In the genomic region with DNA sequence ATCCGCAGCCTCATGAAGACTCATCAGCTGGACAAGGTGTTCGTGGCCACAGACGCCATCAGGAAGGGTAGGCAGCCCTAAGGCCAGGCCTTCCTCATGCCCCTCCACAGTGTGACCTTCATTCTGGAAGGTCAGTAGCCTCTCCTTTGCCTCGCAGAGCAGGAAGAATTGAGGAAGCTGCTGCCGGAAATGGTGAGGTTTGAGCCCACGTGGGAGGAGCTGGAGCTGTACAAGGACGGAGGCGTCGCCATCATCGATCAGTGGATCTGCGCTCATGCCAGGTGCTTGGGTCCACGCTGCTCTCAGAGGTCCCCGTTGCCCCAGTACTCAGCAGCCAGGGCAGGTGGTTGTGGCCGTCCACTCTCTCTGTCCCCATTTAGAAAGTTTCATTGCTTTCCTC, we compare ENCODE assay signal across 27 mouse cellular contexts. TPM values are rescaled to one million over a fixed set of nuclear protein-coding genes. Genes with fewer than 3 reads are reported as not detected.
DNase-seq lines count a peak whose midpoint lies in the region; ATAC-seq and TF ChIP-seq lines count a peak whose summit lies in the region.
"Had no signal": no experiment of that assay in that cellular context is flagged by ENCODE, and none has a peak within 500 bp of the region (broad histone marks: within the 10 kb centered on the region; RNA-seq: fewer than 3 reads in every experiment).

No protein-coding gene starts in this region.

- H3K4me1 ChIP-seq in lung, embryonic 14.5 days (ENCODE audit: insufficient read depth) = no peaks in the 10 kb centered on the region
- no peaks in the 10 kb centered on the region for H3K4me1 ChIP-seq in lung, adult 2 months (ENCODE audit: control insufficient read depth, insufficient read depth, low read length)
- H3K4me1 ChIP-seq in bone marrow, adult 2 months (ENCODE audit: control insufficient read depth, insufficient read depth, low read length) = 0 out of 2 replicates have a peak, but pooled peaks cover 2% of the 10 kb centered on the region
- H3K4me1 ChIP-seq: embryonic facial prominence, embryonic 12.5 days; forebrain, embryonic 10.5 days; forebrain, embryonic 15.5 days; hindbrain, embryonic 10.5 days; limb, embryonic 13.5 days; liver, embryonic 13.5 days; midbrain, embryonic 13.5 days; neural tube, embryonic 15.5 days had no signal

- H3K9ac ChIP-seq in lung, embryonic 14.5 days = no peak overlapping the region
- H3K9ac ChIP-seq: embryonic facial prominence, embryonic 12.5 days; forebrain, embryonic 15.5 days; heart, embryonic 13.5 days; limb, embryonic 13.5 days; liver, embryonic 13.5 days; midbrain, embryonic 13.5 days; neural tube, embryonic 15.5 days had no signal

- peaks cover 83% of the 10 kb centered on the region for H3K36me3 ChIP-seq in lung, embryonic 14.5 days (ENCODE audit: insufficient read depth)

- H3K27me3 ChIP-seq in lung, embryonic 14.5 days (ENCODE audit: insufficient read depth, low read length) = no peaks in the 10 kb centered on the region
- H3K27me3 ChIP-seq: embryonic facial prominence, embryonic 12.5 days; forebrain, embryonic 15.5 days; heart, embryonic 13.5 days; limb, embryonic 13.5 days; liver, embryonic 13.5 days; midbrain, embryonic 13.5 days; neural tube, embryonic 15.5 days had no signal

- H3K9me3 ChIP-seq in lung, embryonic 14.5 days (ENCODE audit: low read depth, low read length) = no peaks in the 10 kb centered on the region
- H3K9me3 ChIP-seq: embryonic facial prominence, embryonic 12.5 days; forebrain, embryonic 10.5 days; forebrain, embryonic 15.5 days; heart, embryonic 13.5 days; hindbrain, embryonic 10.5 days; limb, embryonic 13.5 days; liver, embryonic 13.5 days; midbrain, embryonic 13.5 days; neural tube, embryonic 15.5 days had no signal

- no peak for TF ChIP-seq POLR2A in lung, adult 2 months (IDR thresholded peaks at IDR 0.05; ENCODE audit: borderline replicate concordance, extremely low read depth, low read depth, low read length)
- TF ChIP-seq POLR2A in bone marrow, adult 2 months (IDR thresholded peaks at IDR 0.05; ENCODE audit: borderline replicate concordance, control insufficient read depth, low read depth, low read length) = peak; percentile 14; the same call in 1 of the 2 replicates

- no peak for DNase-seq in lung, embryonic 14.5 days
- DNase-seq in lung, adult 2 months = no peak
- no peak for DNase-seq in adrenal gland, adult 2 months
- DNase-seq in layer of hippocampus, adult 9-11 months = no peak
- DNase-seq: adrenal gland, postnatal 10 days; cerebellum, adult 2 months; cerebellum, postnatal 14 days; liver, embryonic 13.5 days; lung, postnatal 14 days; right cerebral cortex, postnatal 4 days; thymus, adult 18-20 months; thymus, postnatal 25 days had no signal

- WGBS in lung, embryonic 14.5 days = 84% methylated on average over 14 of the region's 14 CpGs
- WGBS in lung, adult 2 months = 74% methylated on average over 14 of the region's 14 CpGs
- 72% methylated on average over 14 of the region's 14 CpGs for WGBS in bone marrow, adult 2 months

- peak overlapping the region; percentile 30; the same call in 1 of the 2 replicates for H3K27ac ChIP-seq in lung, embryonic 14.5 days (ENCODE audit: low read depth)
- H3K27ac ChIP-seq in bone marrow, adult 2 months (ENCODE audit: control insufficient read depth, insufficient read depth, low read depth, low read length, poor library complexity) = no peak overlapping the region
- H3K27ac ChIP-seq: embryonic facial prominence, embryonic 12.5 days; forebrain, embryonic 10.5 days; forebrain, embryonic 15.5 days; heart, embryonic 13.5 days; hindbrain, embryonic 10.5 days; kidney, postnatal 0 days; limb, embryonic 13.5 days; liver, embryonic 13.5 days; midbrain, embryonic 13.5 days; neural tube, embryonic 15.5 days; stomach, postnatal 0 days had no signal

- no peak for ATAC-seq in lung, embryonic 14.5 days (ENCODE audit: insufficient read depth)
- ATAC-seq in granulocyte monocyte progenitor cell, adult 5-6 weeks (replicated peaks; ENCODE audit: poor library complexity, severe bottlenecking) = peak; percentile 28
- peak; percentile 13; the same call in 1 of the 2 replicates for ATAC-seq in neutrophil, adult 5-6 weeks (ENCODE audit: extremely low read depth, insufficient number of reproducible peaks, low FRiP score, poor library complexity, severe bottlenecking)
- ATAC-seq: CD4-positive, CD25-positive, alpha-beta regulatory T cell, adult 4 months; forebrain, embryonic 15.5 days; hindbrain, embryonic 16.5 days; midbrain, embryonic 13.5 days had no signal

- no peak overlapping the region for H3K4me2 ChIP-seq in lung, embryonic 14.5 days
- H3K4me2 ChIP-seq: embryonic facial prominence, embryonic 12.5 days; forebrain, embryonic 15.5 days; heart, embryonic 13.5 days; limb, embryonic 13.5 days; liver, embryonic 13.5 days; midbrain, embryonic 13.5 days; neural tube, embryonic 15.5 days had no signal

- no peak for TF ChIP-seq CTCF in lung, embryonic 14.5 days (IDR thresholded peaks at IDR 0.05; ENCODE audit: low read depth)
- TF ChIP-seq CTCF in lung, adult 2 months (IDR thresholded peaks at IDR 0.05; ENCODE audit: insufficient read depth, low read length) = no peak
- TF ChIP-seq CTCF in bone marrow, adult 2 months (IDR thresholded peaks at IDR 0.05; ENCODE audit: control insufficient read depth, insufficient read depth, low read length) = no peak

- H3K4me3 ChIP-seq in lung, embryonic 14.5 days (ENCODE audit: low read depth, low read length) = no peak overlapping the region
- H3K4me3 ChIP-seq in lung, adult 2 months (replicated peaks; ENCODE audit: extremely low read depth, low read depth, low read length) = no peak overlapping the region
- H3K4me3 ChIP-seq in bone marrow, adult 2 months (replicated peaks; ENCODE audit: control insufficient read depth, low read depth, low read length) = no peak overlapping the region
- H3K4me3 ChIP-seq: embryonic facial prominence, embryonic 12.5 days; forebrain, embryonic 10.5 days; forebrain, embryonic 15.5 days; heart, embryonic 13.5 days; hindbrain, embryonic 10.5 days; limb, embryonic 13.5 days; liver, embryonic 13.5 days; midbrain, embryonic 13.5 days; neural tube, embryonic 15.5 days had no signal

RNA-seq across cellular contexts. Expression of a gene that starts 8.0 kb away (rescaled TPM):
- 128 and 135 TPM in 2 replicates for polyA plus RNA-seq in lung, embryonic 14.5 days (2014; fragmentation: Nextera tagmentation; extraction: Ambion mirVana)
- polyA plus RNA-seq in lung, adult 2 months (2012; rRNA removed) = 81.3 and 81.6 TPM in 2 replicates
- 4.2 and 8.4 TPM in 2 replicates for polyA plus RNA-seq in bone marrow, adult 2 months (2011; ENCODE audit: insufficient read depth, insufficient read length, low replicate concordance, missing spikeins)
- total RNA-seq in granulocyte monocyte progenitor cell, adult 5-6 weeks (2014; fragmentation: Nextera tagmentation) = 15.4 and 30.7 TPM in 2 replicates
- total RNA-seq in granulocyte monocyte progenitor cell, adult 5-6 weeks (2017) = 8.7 and 13.1 TPM in 2 replicates
- total RNA-seq in neutrophil, adult 5-6 weeks (2017) = 25.4 and 31.5 TPM in 2 replicates
- total RNA-seq in adrenal gland, adult 2 months (2021) = 10 to 100 TPM; 73.0 to 87.9 TPM
- 107 and 117 TPM in 2 replicates for polyA plus RNA-seq in adrenal gland, adult 2 months (2012; rRNA removed)
